Mouse (Mus musculus) kidney, embryonic 15.5 days (tissue): Measurements from ENCODE around the gene Ucp2. TPM values are rescaled to one million over a fixed set of nuclear protein-coding genes. Genes with fewer than 3 reads are reported as not detected.

ENCODE experiments used
- ATAC-seq: fragments of 200-750 bp; cut with Nextera tagmentation; replicated peaks from 2 replicates; pipeline ENCODE4 v1.8.0; 2017; ENCODE audit warnings: moderate TSS enrichment; ENCODE audit not compliant: low FRiP score
- H3K27ac ChIP-seq: fragments of 300-500 bp; sonication (generic); 2 replicates; pipeline ENCODE4 v1.5.1; 2015; ENCODE audit warnings: mild to moderate bottlenecking, inconsistent platforms
- H3K27me3 ChIP-seq: fragments of 300-500 bp; sonication (generic); 2 replicates; pipeline ENCODE4 v1.6.1; 2015; ENCODE audit warnings: inconsistent platforms
- H3K36me3 ChIP-seq: fragments of 300-500 bp; sonication (generic); 2 replicates; pipeline ENCODE4 v1.6.1; 2015; ENCODE audit warnings: inconsistent platforms
- H3K4me1 ChIP-seq: fragments of 300-500 bp; sonication (generic); 2 replicates; pipeline ENCODE4 v1.6.1; 2015; ENCODE audit warnings: inconsistent platforms
- H3K4me2 ChIP-seq: fragments of 300-500 bp; sonication (generic); 2 replicates; pipeline ENCODE4 v1.6.1; 2015; ENCODE audit warnings: moderate library complexity, mild to moderate bottlenecking, inconsistent platforms
- H3K4me3 ChIP-seq: fragments of 300-500 bp; sonication (generic); replicated peaks from 2 replicates; pipeline ENCODE4 v1.5.1; 2015; ENCODE audit warnings: mild to moderate bottlenecking, inconsistent platforms
- H3K9ac ChIP-seq: fragments of 300-500 bp; sonication (generic); 2 replicates; pipeline ENCODE4 v1.6.1; 2015; ENCODE audit warnings: mild to moderate bottlenecking, inconsistent platforms
- H3K9me3 ChIP-seq: fragments of 300-500 bp; sonication (generic); replicated peaks from 2 replicates; pipeline ENCODE4 v1.6.1; 2016; ENCODE audit warnings: inconsistent platforms
- WGBS: fragments of 180-500 bp; shearing (Covaris S2); methylation state at CpG from one replicate; pipeline ENCODE4 v1.1.7; 2015; ENCODE audit warnings: mixed read lengths; 5-methylcytosine and 5-hydroxymethylcytosine counted together
- polyA plus RNA-seq: library from polyadenylated mRNA; unstranded; fragments of >200 nt; fragmentation: Nextera tagmentation; extraction: Ambion mirVana; gene quantifications from 2 replicates; pipeline ENCODE4 v1.2.1, GENCODE M21; 2015

Ucp2 gene
- polyA plus RNA-seq, 1 experiment from 2014 or later = 221 TPM

DNA sequence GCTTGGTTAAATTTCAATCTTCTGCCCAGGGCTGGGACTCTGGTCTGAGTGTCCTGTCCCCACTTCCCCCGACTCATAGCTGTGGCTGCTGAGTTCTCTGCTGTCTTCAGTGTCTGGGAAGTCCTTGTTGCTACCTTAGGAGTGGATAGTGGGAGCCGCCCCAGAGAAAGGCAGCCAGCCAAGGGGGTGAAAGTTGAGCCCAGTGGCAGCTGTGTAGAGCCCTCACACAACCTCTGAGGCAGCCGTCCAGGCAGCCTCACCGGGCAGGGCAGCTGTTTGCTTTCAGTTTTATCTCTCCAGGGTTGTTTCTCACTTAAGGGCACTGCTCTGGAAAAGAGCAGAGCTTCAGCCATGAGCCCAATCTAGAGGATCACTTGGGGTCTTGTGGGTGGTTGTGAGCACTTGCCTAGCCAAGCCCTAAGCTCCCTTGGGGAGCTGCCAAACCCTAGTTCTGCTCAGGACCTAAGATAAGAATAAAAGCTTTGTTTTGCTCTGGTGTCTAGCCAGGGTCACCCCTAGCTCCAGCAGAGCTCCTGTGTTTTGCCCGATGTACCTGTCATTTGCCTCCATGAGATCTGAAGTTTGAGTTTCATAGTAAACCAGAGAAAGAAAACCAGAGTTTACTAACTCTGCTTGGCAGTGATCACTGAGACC is 27.4 kb upstream of the Ucp2 start:
- H3K9me3 ChIP-seq = no peaks in the 10 kb centered on the region

GRCm38 (mm10) chr7:100466781-100467510 is 26.2 kb upstream of the Ucp2 start:
- no peaks in the 10 kb centered on the region for H3K9me3 ChIP-seq
- 0 out of 2 replicates have a peak overlapping the region, but pooled peaks have one; percentile 18 for H3K27ac ChIP-seq
- H3K4me2 ChIP-seq = no peak overlapping the region
- H3K4me1 ChIP-seq = peaks cover 21% of the 10 kb centered on the region
- peak; percentile 81 for ATAC-seq
- H3K9ac ChIP-seq = no peak overlapping the region
- H3K36me3 ChIP-seq = peaks cover 46% of the 10 kb centered on the region
- H3K27me3 ChIP-seq = no peaks in the 10 kb centered on the region
- no peak overlapping the region for H3K4me3 ChIP-seq
- WGBS = 83% methylated on average over 11 of the region's 11 CpGs

More for the DNA sequence above, 27.4 kb upstream of the Ucp2 start:
- Histone ChIP-seq H3K27ac (peak overlapping the region; percentile 69), H3K27me3 (no peaks in the 10 kb centered on the region), H3K36me3 (peaks cover 47% of the 10 kb centered on the region), H3K4me1 (peaks cover 21% of the 10 kb centered on the region), H3K4me2 (peak overlapping the region; percentile 15; the same call in 1 of the 2 replicates), H3K9ac (no peak overlapping the region), H3K4me3 (no peak overlapping the region)
- WGBS = 34% methylated on average over 5 of the region's 5 CpGs
- ATAC-seq = peak; percentile 70

- peaks cover 17% of the 10 kb centered on the region for H3K4me1 ChIP-seq
- no peaks in the 10 kb centered on the region for H3K27me3 ChIP-seq
- no peaks in the 10 kb centered on the region for H3K9me3 ChIP-seq
- H3K36me3 ChIP-seq = peaks cover 36% of the 10 kb centered on the region
- no peak overlapping the region for H3K27ac ChIP-seq
- WGBS = 89% methylated on average over 6 of the region's 6 CpGs
- H3K4me3 ChIP-seq = no peak overlapping the region
- no peak for ATAC-seq
- H3K4me2 ChIP-seq = no peak overlapping the region
- no peak overlapping the region for H3K9ac ChIP-seq
Observed at GRCm38 (mm10) chr7:100468761-100469160, 24.4 kb upstream of the Ucp2 start.

DNA sequence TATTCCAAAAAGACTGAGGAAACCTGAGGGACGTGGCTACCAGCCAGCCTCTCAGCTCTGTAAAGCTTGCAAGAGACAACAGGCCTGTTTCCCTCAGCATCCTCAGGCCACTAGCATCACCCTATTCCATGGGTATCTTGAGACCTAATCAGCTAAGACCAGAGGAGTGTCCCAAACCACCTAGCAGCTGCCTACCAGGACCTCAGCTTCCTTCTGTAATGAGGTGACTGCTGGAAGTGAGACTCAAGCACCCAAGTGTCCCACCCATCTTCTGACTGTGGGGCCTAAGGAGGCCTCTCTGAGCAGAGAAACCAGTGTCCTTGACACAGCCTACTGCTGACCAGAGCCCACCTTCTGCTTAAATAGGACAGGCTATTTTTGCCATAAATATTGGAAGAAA is 23.6 kb upstream of the Ucp2 start:
- Histone ChIP-seq H3K27ac (no peak overlapping the region), H3K4me2 (no peak overlapping the region), H3K36me3 (peaks cover 35% of the 10 kb centered on the region), H3K9ac (no peak overlapping the region), H3K9me3 (no peaks in the 10 kb centered on the region), H3K27me3 (no peaks in the 10 kb centered on the region), H3K4me1 (peaks cover 14% of the 10 kb centered on the region), H3K4me3 (no peak overlapping the region)
- 92% methylated on average over 1 of the region's 1 CpGs for WGBS
- no peak for ATAC-seq

DNA sequence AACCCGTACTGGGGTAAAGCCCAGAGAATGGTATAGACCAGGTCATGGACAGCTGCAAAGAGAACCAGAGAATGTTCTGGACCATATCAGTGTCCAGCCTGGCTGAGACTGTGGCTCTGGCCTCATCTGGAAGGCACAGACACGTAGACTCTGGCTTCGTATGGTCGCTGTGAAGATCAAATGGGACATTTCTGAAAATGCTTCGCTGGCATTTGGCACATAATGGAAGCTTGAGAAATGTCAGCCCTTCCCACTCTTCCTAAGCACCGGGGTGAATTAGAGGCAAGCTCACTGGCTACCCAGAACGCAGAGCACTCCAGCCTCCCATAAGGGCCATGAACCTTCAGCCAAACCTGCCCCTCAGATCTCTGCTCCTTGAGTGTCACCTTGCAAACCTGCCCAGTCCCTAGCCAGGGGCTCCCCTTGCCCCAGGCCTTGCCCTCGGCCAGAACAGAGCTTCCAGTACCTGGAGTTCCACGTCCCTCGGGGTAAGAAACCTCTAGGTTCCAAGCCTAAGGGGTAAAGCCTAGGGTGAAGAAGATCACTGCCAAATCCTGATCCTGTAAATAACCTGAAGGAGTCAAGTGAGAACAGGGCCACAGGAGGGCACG is 22.2 kb upstream of the Ucp2 start:
- peaks cover 5% of the 10 kb centered on the region for H3K4me1 ChIP-seq

DNA sequence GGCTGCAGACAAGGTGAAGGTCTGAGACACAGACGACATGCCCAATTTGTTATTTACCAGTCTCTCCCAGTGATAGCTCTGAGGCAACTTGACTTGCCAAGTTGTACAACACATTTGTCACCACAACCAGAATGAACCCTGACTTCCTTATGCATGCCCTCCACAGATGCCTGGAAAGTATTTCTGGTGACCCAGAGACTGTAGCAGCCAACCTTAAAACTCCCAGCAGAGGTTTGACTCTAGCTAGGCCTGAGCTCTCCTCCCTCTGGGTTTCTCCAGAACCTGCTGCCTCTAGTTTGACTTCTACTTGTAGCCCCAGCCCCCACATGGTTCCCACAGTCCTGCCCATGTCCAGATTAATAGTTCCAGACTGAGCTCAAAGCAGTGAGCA is 21.7 kb upstream of the Ucp2 start:
- Histone ChIP-seq H3K4me3 (no peak overlapping the region), H3K4me1 (0 out of 2 replicates have a peak, but pooled peaks cover 6% of the 10 kb centered on the region), H3K27me3 (no peaks in the 10 kb centered on the region), H3K36me3 (peaks cover 28% of the 10 kb centered on the region), H3K9me3 (no peaks in the 10 kb centered on the region), H3K27ac (no peak overlapping the region), H3K4me2 (no peak overlapping the region), H3K9ac (no peak overlapping the region)
- no peak for ATAC-seq
- 81% methylated on average over 1 of the region's 1 CpGs for WGBS

More for the DNA sequence above, 22.2 kb upstream of the Ucp2 start:
- H3K36me3 ChIP-seq = peaks cover 28% of the 10 kb centered on the region
- no peak for ATAC-seq
- no peaks in the 10 kb centered on the region for H3K27me3 ChIP-seq
- H3K27ac ChIP-seq = no peak overlapping the region
- WGBS = 92% methylated on average over 11 of the region's 11 CpGs
- no peak overlapping the region for H3K9ac ChIP-seq
- no peak overlapping the region for H3K4me2 ChIP-seq
- H3K9me3 ChIP-seq = no peaks in the 10 kb centered on the region
- no peak overlapping the region for H3K4me3 ChIP-seq

DNA sequence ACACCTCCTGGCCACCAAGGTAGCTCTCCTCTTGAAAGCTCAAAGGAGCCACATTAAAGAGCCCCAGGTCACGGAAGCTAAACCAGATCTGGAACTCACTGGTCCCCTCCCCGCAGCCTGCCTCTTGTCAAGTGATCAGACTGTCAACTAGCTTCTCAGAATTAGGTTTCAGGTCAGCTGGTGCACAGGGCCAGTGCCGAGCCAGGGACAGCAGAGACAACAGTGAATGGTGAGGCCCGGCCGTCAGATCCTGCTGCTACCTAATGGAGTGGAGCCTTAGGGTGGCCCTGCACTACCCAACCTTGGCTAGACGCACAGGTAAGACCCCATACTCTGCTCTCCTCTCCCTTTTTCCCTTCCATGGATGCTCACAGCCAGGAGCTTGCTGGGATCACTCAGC is 20.4 kb upstream of the Ucp2 start, which contains the start of gene Ucp3:
Ucp3 (plus strand) TSS at position 214 of the 400 bp plus-strand sequence.
- Histone ChIP-seq H3K9ac (no peak within 1 kb of the TSS), H3K36me3 (peaks cover 27% of the 10 kb centered on the region), H3K27ac (no peak within 1 kb of the TSS), H3K4me2 (no peak within 1 kb of the TSS), H3K27me3 (no peaks in the 10 kb centered on the region), H3K4me1 (0 out of 2 replicates have a peak, but pooled peaks cover 6% of the 10 kb centered on the region), H3K9me3 (no peaks in the 10 kb centered on the region), H3K4me3 (no peak within 1 kb of the TSS)
- WGBS = 58% methylated on average over 6 of the region's 6 CpGs
- no peak for ATAC-seq

GRCm38 (mm10) chr7:100473846-100474454 is 19.2 kb upstream of the Ucp2 start:
- Histone ChIP-seq H3K9ac (no peak overlapping the region), H3K27me3 (no peaks in the 10 kb centered on the region), H3K4me1 (0 out of 2 replicates have a peak, but pooled peaks cover 6% of the 10 kb centered on the region), H3K36me3 (peaks cover 16% of the 10 kb centered on the region), H3K4me2 (no peak overlapping the region), H3K27ac (no peak overlapping the region), H3K4me3 (no peak overlapping the region), H3K9me3 (no peaks in the 10 kb centered on the region)
- 76% methylated on average over 9 of the region's 9 CpGs for WGBS
- ATAC-seq = no peak

- Histone ChIP-seq H3K9ac (no peak overlapping the region), H3K4me3 (no peak overlapping the region), H3K36me3 (peaks cover 9% of the 10 kb centered on the region), H3K27ac (no peak overlapping the region), H3K4me1 (peaks cover 13% of the 10 kb centered on the region), H3K4me2 (no peak overlapping the region), H3K9me3 (no peaks in the 10 kb centered on the region), H3K27me3 (no peaks in the 10 kb centered on the region)
- no peak for ATAC-seq
- 64% methylated on average over 1 of the region's 1 CpGs for WGBS
Observed at GRCm38 (mm10) chr7:100474680-100475079, 18.5 kb upstream of the Ucp2 start.

- H3K4me3 ChIP-seq = no peak overlapping the region
- H3K9me3 ChIP-seq = no peaks in the 10 kb centered on the region
- ATAC-seq = no peak; the same call in none of the 2 replicates
- peak overlapping the region; percentile 14; the same call in 1 of the 2 replicates for H3K4me2 ChIP-seq
- H3K36me3 ChIP-seq = no peaks in the 10 kb centered on the region
- H3K27me3 ChIP-seq = no peaks in the 10 kb centered on the region
- 79% methylated on average over 20 of the region's 20 CpGs for WGBS
- no peak overlapping the region for H3K9ac ChIP-seq
- no peak overlapping the region for H3K27ac ChIP-seq
- H3K4me1 ChIP-seq = peaks cover 18% of the 10 kb centered on the region
Observed at GRCm38 (mm10) chr7:100479100-100479822, 13.9 kb upstream of the Ucp2 start.

DNA sequence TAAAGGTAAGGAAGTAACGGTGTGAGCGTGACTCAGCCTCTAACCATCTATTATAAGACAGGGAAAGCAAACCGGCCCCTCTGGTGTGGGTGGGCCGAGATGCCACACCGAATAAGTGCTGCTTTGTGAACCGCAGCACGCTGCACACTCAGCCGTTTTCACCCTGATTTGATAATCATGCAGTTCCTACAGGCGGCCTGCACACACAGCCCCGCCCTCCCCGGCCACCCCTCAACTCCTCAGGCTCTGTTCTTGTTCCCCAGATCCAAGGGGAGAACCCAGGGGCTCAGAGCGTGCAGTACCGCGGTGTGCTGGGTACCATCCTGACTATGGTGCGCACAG is 13.3 kb upstream of the Ucp2 start:
- H3K9ac ChIP-seq = no peak overlapping the region
- H3K36me3 ChIP-seq = no peaks in the 10 kb centered on the region
- H3K4me3 ChIP-seq = no peak overlapping the region
- H3K27me3 ChIP-seq = no peaks in the 10 kb centered on the region
- H3K27ac ChIP-seq = peak overlapping the region; percentile 48; the same call in 1 of the 2 replicates
- H3K4me2 ChIP-seq = peak overlapping the region; percentile 14; the same call in 1 of the 2 replicates
- no peaks in the 10 kb centered on the region for H3K9me3 ChIP-seq
- H3K4me1 ChIP-seq = peaks cover 16% of the 10 kb centered on the region
- peak; percentile 66 for ATAC-seq
- WGBS = 60% methylated on average over 15 of the region's 15 CpGs
